Mouse (Mus musculus): ENCODE results near the gene Zdhhc3. TPM values are rescaled to one million over a fixed set of nuclear protein-coding genes. Genes with fewer than 3 reads are reported as not detected.

The Zdhhc3 gene
- 20.6 TPM for polyA plus RNA-seq (2017; shearing (Covaris generic))

GRCm38 (mm10) chr9:123112805-123113521, at the start of gene Zdhhc3, which contains the start of gene Exosc7:
Gene Zdhhc3, minus strand, starts transcription at chr9:123113205.
Gene Exosc7, plus strand, starts transcription at chr9:123113215.

GRCm38 (mm10) chr9:123150241-123151020, 37.4 kb upstream of the Zdhhc3 start, which contains the start of gene Clec3b:
Gene Clec3b, plus strand, starts transcription at chr9:123150946.

GRCm38 (mm10) chr9:123034426-123034825, 78.6 kb downstream of the Zdhhc3 start, which contains the start of gene Tgm4:
Gene Tgm4, plus strand, starts transcription at chr9:123034726.

GRCm38 (mm10) chr9:123020995-123021631, 91.9 kb downstream of the Zdhhc3 start, which contains the start of gene Tmem42:
Gene Tmem42, plus strand, starts transcription at chr9:123021326.

Other genes with a start within 250 kb of the Zdhhc3 start
- gene Zfp445, start 247.2 kb downstream of the Zdhhc3 start, polyA plus RNA-seq (2017; shearing (Covaris generic)), result 118 TPM
- gene Zkscan7, start 227.5 kb downstream of the Zdhhc3 start, polyA plus RNA-seq (2017; shearing (Covaris generic)), result 6.6 TPM
- gene Zfp105, start 190.1 kb downstream of the Zdhhc3 start, polyA plus RNA-seq (2017; shearing (Covaris generic)), result not detected
- 34.1 TPM for gene 1110059G10Rik, start 162.2 kb downstream of the Zdhhc3 start, polyA plus RNA-seq (2017; shearing (Covaris generic))
- 6.9 TPM for gene Kif15, start 162.2 kb downstream of the Zdhhc3 start, polyA plus RNA-seq (2017; shearing (Covaris generic))
- 18.6 TPM for gene Tmem42, start 91.9 kb downstream of the Zdhhc3 start, polyA plus RNA-seq (2017; shearing (Covaris generic))
- gene Tgm4, start 78.5 kb downstream of the Zdhhc3 start, polyA plus RNA-seq (2017; shearing (Covaris generic)), result 1.0 TPM
- gene Exosc7, start within 50 bp of the Zdhhc3 start, polyA plus RNA-seq (2017; shearing (Covaris generic)), result 99.4 TPM
- not detected for gene Clec3b, start 37.7 kb upstream of the Zdhhc3 start, polyA plus RNA-seq (2017; shearing (Covaris generic))
- 2.8 TPM for gene Cdcp1, start 102.8 kb upstream of the Zdhhc3 start, polyA plus RNA-seq (2017; shearing (Covaris generic))
- 0.67 TPM for gene Tmem158, start 147.6 kb upstream of the Zdhhc3 start, polyA plus RNA-seq (2017; shearing (Covaris generic))